Mouse (Mus musculus) liver, adult (tissue): ENCODE results near the gene Sec1.

Experiments
- GATA4 ChIP-seq: IDR thresholded peaks from 2 replicates; pipeline ENCODE4 v1.6.1; 2014; ENCODE audit warnings: mild to moderate bottlenecking, low read length; ENCODE audit not compliant: insufficient replicate concordance

Gene Sec1

GRCm38 (mm10) chr7:45703521-45704033 is 9.4 kb upstream of the Sec1 start:
- no peak for TF ChIP-seq GATA4

GRCm38 (mm10) chr7:45702809-45703520 is 8.8 kb upstream of the Sec1 start:
- TF ChIP-seq GATA4: no peak

- no peak for TF ChIP-seq GATA4
Measured at GRCm38 (mm10) chr7:45702316-45702715, 8.1 kb upstream of the Sec1 start.

- TF ChIP-seq GATA4: no peak
Measured at GRCm38 (mm10) chr7:45701607-45702006, 7.4 kb upstream of the Sec1 start.

- TF ChIP-seq GATA4: no peak
Measured at GRCm38 (mm10) chr7:45701072-45701471, 6.9 kb upstream of the Sec1 start.

- no peak for TF ChIP-seq GATA4
Measured at GRCm38 (mm10) chr7:45700301-45701015, 6.3 kb upstream of the Sec1 start.

- TF ChIP-seq GATA4: no peak
Measured at GRCm38 (mm10) chr7:45699523-45700141, 5.4 kb upstream of the Sec1 start, which contains the start of gene Car11. TSS of gene Car11 (plus strand) at chr7:45699843.

- no peak for TF ChIP-seq GATA4
Measured at GRCm38 (mm10) chr7:45697894-45698293, 3.7 kb upstream of the Sec1 start.

- TF ChIP-seq GATA4: no peak
Measured at GRCm38 (mm10) chr7:45695098-45695497, 896 bp upstream of the Sec1 start.

- peak; percentile 78 for TF ChIP-seq GATA4
Measured at GRCm38 (mm10) chr7:45692364-45692763, 1.8 kb downstream of the Sec1 start.

GRCm38 (mm10) chr7:45689800-45690199 is 4.4 kb downstream of the Sec1 start:
- TF ChIP-seq GATA4: no peak

GRCm38 (mm10) chr7:45689099-45689498 is 5.1 kb downstream of the Sec1 start:
- TF ChIP-seq GATA4: no peak

- no peak for TF ChIP-seq GATA4
Measured at GRCm38 (mm10) chr7:45686841-45687240, 7.4 kb downstream of the Sec1 start.

- no peak for TF ChIP-seq GATA4
Measured at GRCm38 (mm10) chr7:45685811-45686210, 8.4 kb downstream of the Sec1 start.

- TF ChIP-seq GATA4: no peak
Measured at GRCm38 (mm10) chr7:45683396-45684050, 10.7 kb downstream of the Sec1 start, which contains the start of gene Ntn5. TSS of gene Ntn5 (plus strand) at chr7:45684022.
